Mouse (Mus musculus): ENCODE measurements around the gene Yipf4. TPM values are rescaled to one million over a fixed set of nuclear protein-coding genes. Genes with fewer than 3 reads are reported as not detected.

The Yipf4 gene
- polyA plus RNA-seq, 1 experiment from 2014 or later: 63.8 TPM

- Histone ChIP-seq H3K27ac (peak overlapping the region; percentile 100), H3K9ac (peak overlapping the region; percentile 74; the same call in 1 of the 2 replicates), H3K4me3 (peak overlapping the region; percentile 79), H3K27me3 (no peaks in the 10 kb centered on the region), H3K4me2 (peak overlapping the region; percentile 85), H3K9me3 (replicated peaks) (no peaks in the 10 kb centered on the region), H3K4me1 (replicated peaks) (peaks cover 23% of the 10 kb centered on the region), H3K36me3 (no peaks in the 10 kb centered on the region)
- no peak for ATAC-seq (replicated peaks; ENCODE audit: insufficient number of reproducible peaks, insufficient read depth, low FRiP score, low read depth)
- WGBS: 88% methylated on average over 9 of the region's 9 CpGs
Measured at GRCm38 (mm10) chr17:74526806-74527653, 37.7 kb downstream of the Yipf4 start.

- H3K9me3 ChIP-seq (replicated peaks): no peaks in the 10 kb centered on the region
- H3K4me3 ChIP-seq: peak within 1 kb of the TSS; percentile 79
- H3K27ac ChIP-seq: peak within 1 kb of the TSS; percentile 100
- no peaks in the 10 kb centered on the region for H3K27me3 ChIP-seq
- peak within 1 kb of the TSS; percentile 85 for H3K4me2 ChIP-seq
- under 1% methylated on average over 71 of the region's 71 CpGs for WGBS
- peak; percentile 96 for ATAC-seq (replicated peaks; ENCODE audit: insufficient number of reproducible peaks, insufficient read depth, low FRiP score, low read depth)
- peak within 1 kb of the TSS; percentile 91 for H3K9ac ChIP-seq
- H3K36me3 ChIP-seq: no peaks in the 10 kb centered on the region
- peaks cover 23% of the 10 kb centered on the region for H3K4me1 ChIP-seq (replicated peaks)
Measured at GRCm38 (mm10) chr17:74527729-74528607, 38.7 kb downstream of the Yipf4 start, which contains the start of gene Birc6. Gene Birc6, plus strand, starts transcription at chr17:74528295.

- ATAC-seq (replicated peaks; ENCODE audit: insufficient number of reproducible peaks, insufficient read depth, low FRiP score, low read depth): peak; percentile 44
- Histone ChIP-seq H3K9ac (peak overlapping the region; percentile 91), H3K27me3 (no peaks in the 10 kb centered on the region), H3K4me2 (peak overlapping the region; percentile 85), H3K4me1 (replicated peaks) (peaks cover 23% of the 10 kb centered on the region), H3K27ac (peak overlapping the region; percentile 100), H3K9me3 (replicated peaks) (no peaks in the 10 kb centered on the region), H3K36me3 (no peaks in the 10 kb centered on the region), H3K4me3 (peak overlapping the region; percentile 79)
- WGBS: under 1% methylated on average over 72 of the region's 72 CpGs
Measured at GRCm38 (mm10) chr17:74528648-74529532, 39.6 kb downstream of the Yipf4 start.

- no peaks in the 10 kb centered on the region for H3K27me3 ChIP-seq
- no peak for ATAC-seq (replicated peaks; ENCODE audit: insufficient number of reproducible peaks, insufficient read depth, low FRiP score, low read depth)
- H3K36me3 ChIP-seq: no peaks in the 10 kb centered on the region
- peaks cover 23% of the 10 kb centered on the region for H3K4me1 ChIP-seq (replicated peaks)
- H3K4me2 ChIP-seq: peak overlapping the region; percentile 85
- no peaks in the 10 kb centered on the region for H3K9me3 ChIP-seq (replicated peaks)
- peak overlapping the region; percentile 100 for H3K27ac ChIP-seq
- peak overlapping the region; percentile 91 for H3K9ac ChIP-seq
- WGBS: 10% methylated on average over 3 of the region's 3 CpGs
- H3K4me3 ChIP-seq: peak overlapping the region; percentile 79
Measured at GRCm38 (mm10) chr17:74529533-74529824, 40.2 kb downstream of the Yipf4 start.

- no peaks in the 10 kb centered on the region for H3K36me3 ChIP-seq
- H3K4me2 ChIP-seq: no peak overlapping the region
- no peaks in the 10 kb centered on the region for H3K9me3 ChIP-seq (replicated peaks)
- H3K4me1 ChIP-seq (replicated peaks): peaks cover 13% of the 10 kb centered on the region
- H3K9ac ChIP-seq: no peak overlapping the region
- no peak for ATAC-seq (replicated peaks; ENCODE audit: insufficient number of reproducible peaks, insufficient read depth, low FRiP score, low read depth)
- H3K27ac ChIP-seq: no peak overlapping the region
- no peak overlapping the region for H3K4me3 ChIP-seq
- WGBS: 94% methylated on average over 4 of the region's 4 CpGs
- H3K27me3 ChIP-seq: no peaks in the 10 kb centered on the region
Measured at GRCm38 (mm10) chr17:74534971-74535370, 45.7 kb downstream of the Yipf4 start.

GRCm38 (mm10) chr17:74537526-74537925 is 48.2 kb downstream of the Yipf4 start:
- no peak overlapping the region for H3K27ac ChIP-seq
- peaks cover 2% of the 10 kb centered on the region; the same call in 1 of the 2 replicates for H3K4me1 ChIP-seq (replicated peaks)
- H3K9ac ChIP-seq: no peak overlapping the region
- H3K27me3 ChIP-seq: no peaks in the 10 kb centered on the region
- ATAC-seq (replicated peaks; ENCODE audit: insufficient number of reproducible peaks, insufficient read depth, low FRiP score, low read depth): no peak
- H3K4me2 ChIP-seq: no peak overlapping the region
- WGBS: 48% methylated on average over 1 of the region's 1 CpGs
- H3K4me3 ChIP-seq: no peak overlapping the region
- no peaks in the 10 kb centered on the region for H3K9me3 ChIP-seq (replicated peaks)
- no peaks in the 10 kb centered on the region for H3K36me3 ChIP-seq

- Histone ChIP-seq H3K4me1 (replicated peaks) (0 out of 2 replicates have a peak, but pooled peaks cover 2% of the 10 kb centered on the region), H3K4me2 (0 out of 2 replicates have a peak overlapping the region, but pooled peaks have one; percentile 5), H3K4me3 (no peak overlapping the region), H3K9ac (no peak overlapping the region), H3K36me3 (peaks cover 20% of the 10 kb centered on the region), H3K27me3 (no peaks in the 10 kb centered on the region), H3K27ac (peak overlapping the region; percentile 75), H3K9me3 (replicated peaks) (no peaks in the 10 kb centered on the region)
- ATAC-seq (replicated peaks; ENCODE audit: insufficient number of reproducible peaks, insufficient read depth, low FRiP score, low read depth): no peak; the same call in 1 of the 2 replicates
- WGBS: 58% methylated on average over 2 of the region's 2 CpGs
Measured at GRCm38 (mm10) chr17:74543615-74544014, 54.3 kb downstream of the Yipf4 start.

Other genes starting within 250 kb of the Yipf4 start
- gene Memo1, start 194.0 kb upstream of the Yipf4 start, polyA plus RNA-seq (2015; fragmentation: Nextera tagmentation; extraction: Ambion mirVana): 59.8 and 64.1 TPM in 2 replicates
- 156 and 195 TPM in 2 replicates for gene Dpy30, start 165.5 kb upstream of the Yipf4 start, polyA plus RNA-seq (2015; fragmentation: Nextera tagmentation; extraction: Ambion mirVana)
- gene Spast, start 150.5 kb upstream of the Yipf4 start, polyA plus RNA-seq (2015; fragmentation: Nextera tagmentation; extraction: Ambion mirVana): 12.6 and 14.2 TPM in 2 replicates
- gene Slc30a6, start 93.9 kb upstream of the Yipf4 start, polyA plus RNA-seq (2015; fragmentation: Nextera tagmentation; extraction: Ambion mirVana): 23.7 and 28.6 TPM in 2 replicates
- 0.10 and 0.15 TPM in 2 replicates for gene Nlrc4, start 30.4 kb upstream of the Yipf4 start, polyA plus RNA-seq (2015; fragmentation: Nextera tagmentation; extraction: Ambion mirVana)
- 51.0 and 61.8 TPM in 2 replicates for gene Birc6, start 38.8 kb downstream of the Yipf4 start, polyA plus RNA-seq (2015; fragmentation: Nextera tagmentation; extraction: Ambion mirVana)
- 15.6 and 16.2 TPM in 2 replicates for gene Ttc27, start 228.2 kb downstream of the Yipf4 start, polyA plus RNA-seq (2015; fragmentation: Nextera tagmentation; extraction: Ambion mirVana)